Mouse (Mus musculus): ENCODE results near the gene Pwp2.

Pwp2 gene

DNA sequence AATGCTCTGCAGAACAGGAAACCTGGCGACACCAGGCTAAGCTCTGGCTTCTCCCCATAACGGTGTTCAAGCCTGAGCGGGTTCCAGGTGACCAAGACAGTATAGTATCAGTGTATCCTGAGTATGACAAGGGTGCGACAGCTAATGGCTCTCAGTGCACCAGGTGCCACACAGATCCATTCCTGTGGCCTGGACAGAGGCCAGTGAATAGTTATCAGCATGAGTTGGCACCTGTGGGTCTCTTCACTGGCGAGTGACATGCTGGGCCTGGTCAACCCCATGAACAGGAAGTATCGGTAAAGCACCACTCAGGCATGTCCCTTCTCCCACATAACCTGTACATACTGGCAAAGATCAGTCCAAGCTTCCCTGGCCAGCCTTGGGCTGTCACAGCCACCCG is 13.9 kb downstream of the Pwp2 start:
- in situ Hi-C loops (cut with MboI, MseI), result no loop called here

GRCm38 (mm10) chr10:78170445-78170844 is 14.5 kb downstream of the Pwp2 start:
- in situ Hi-C loops (cut with MboI, MseI), result no loop called here

- in situ Hi-C loops (cut with MboI, MseI), result loop anchor here in 1 of 2 experiments (10.0 kb wide), 1 partner anchor 565 kb away; the partner anchor contains the start of genes Gm49325 and Sumo3
Measured at GRCm38 (mm10) chr10:78169281-78170042, 15.5 kb downstream of the Pwp2 start, which contains the start of gene D10Jhu81e. TSS of gene D10Jhu81e (minus strand) at chr10:78169782.

DNA sequence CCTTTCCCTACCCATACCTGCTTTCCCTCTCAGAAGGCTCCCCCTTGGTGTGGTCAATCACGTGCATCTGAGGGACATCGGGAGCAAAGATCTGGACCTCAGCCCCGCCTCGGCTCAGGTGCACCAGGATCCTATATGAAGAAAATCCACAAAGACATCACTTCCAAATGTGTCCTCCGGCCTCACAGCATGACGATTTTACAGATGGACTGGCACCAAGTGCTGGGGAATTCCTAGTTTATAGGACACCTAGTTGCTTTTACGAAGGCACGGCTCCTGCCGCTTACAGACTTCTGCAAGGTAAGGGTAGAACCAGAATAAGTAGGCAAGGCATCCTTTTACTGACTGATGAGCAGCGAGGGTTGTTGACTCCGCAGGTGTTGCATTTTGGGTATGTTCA is 16.2 kb downstream of the Pwp2 start:
- in situ Hi-C loops (cut with MboI, MseI), result loop anchor here in 1 of 2 experiments (10.0 kb wide), 1 partner anchor 564 kb away; the partner anchor contains the start of genes Gm49325 and Sumo3

DNA sequence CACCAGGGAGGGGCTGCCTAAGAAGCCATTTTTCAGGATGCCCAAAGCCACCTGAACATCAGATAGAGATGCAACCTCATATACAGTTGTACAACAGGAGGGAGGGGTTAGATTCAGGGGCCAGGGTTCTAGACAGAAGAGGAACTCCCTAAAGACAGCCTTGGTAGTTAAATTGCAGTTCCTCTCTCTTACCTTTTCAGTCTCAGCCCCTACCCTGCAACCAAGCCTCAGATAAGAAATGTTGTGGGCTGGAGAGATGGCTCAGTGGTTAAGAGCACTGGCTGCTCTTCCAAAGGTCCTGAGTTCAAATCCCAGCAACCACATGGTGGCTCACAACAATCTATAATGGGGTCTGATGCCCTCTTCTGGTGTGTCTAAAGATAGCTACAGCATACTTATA is 17.2 kb downstream of the Pwp2 start:
- in situ Hi-C loops (cut with MboI, MseI), result loop anchor here in 1 of 2 experiments (10.0 kb wide), 1 partner anchor 563 kb away; the partner anchor contains the start of genes Gm49325 and Sumo3

GRCm38 (mm10) chr10:78167333-78167732 is 17.6 kb downstream of the Pwp2 start:
- in situ Hi-C loops (cut with MboI, MseI), result loop anchor here in 1 of 2 experiments (10.0 kb wide), 1 partner anchor 563 kb away; the partner anchor contains the start of genes Gm49325 and Sumo3

DNA sequence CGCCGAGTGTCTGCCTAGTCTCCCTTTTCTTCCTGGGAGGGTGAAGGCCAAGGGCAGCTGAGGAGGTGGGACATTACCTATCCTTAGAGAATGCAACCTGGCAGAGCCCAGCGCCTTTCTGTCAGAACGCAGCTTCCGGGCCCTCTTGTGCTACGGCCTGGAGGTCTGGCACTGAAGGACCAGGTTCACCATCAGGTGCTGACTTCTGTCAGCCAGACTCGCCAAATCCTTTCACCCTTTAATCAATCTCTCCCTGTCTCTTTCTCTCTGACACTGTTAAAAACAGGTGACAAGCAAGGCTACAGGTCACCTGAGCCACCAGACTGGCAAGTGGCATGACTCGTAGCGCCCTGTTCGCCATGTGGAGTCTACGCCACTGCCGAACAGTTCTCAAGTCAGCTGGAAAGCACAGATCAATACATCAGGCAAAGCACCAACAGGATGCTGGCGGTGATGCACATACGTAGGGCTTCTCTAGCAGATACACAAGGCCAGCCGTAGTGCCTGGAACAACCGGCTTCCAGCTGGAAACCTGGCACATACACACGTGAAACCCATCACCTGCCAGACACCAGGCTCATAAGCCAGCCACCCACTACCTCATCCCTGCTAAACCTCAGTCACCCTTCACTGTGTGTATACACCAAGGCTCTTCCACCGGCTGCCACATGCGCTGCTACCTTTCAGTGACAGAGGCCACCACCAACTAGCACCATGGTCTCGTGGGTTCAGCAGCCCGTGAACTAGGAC is 19.5 kb downstream of the Pwp2 start:
- in situ Hi-C loops (cut with MboI, MseI), result loop anchor here in 1 of 2 experiments (10.0 kb wide), 1 partner anchor 561 kb away; the partner anchor contains the start of genes Gm49325 and Sumo3

- in situ Hi-C loops (cut with MboI, MseI), result loop anchor here (5.0 to 10.0 kb wide), 3 partner anchors 132 to 560 kb away; partner anchors contain the start of genes Gm49325 (in 1 of the 2) and Sumo3 (in 1 of the 2)
Measured at GRCm38 (mm10) chr10:78164786-78165185, 20.2 kb downstream of the Pwp2 start.

DNA sequence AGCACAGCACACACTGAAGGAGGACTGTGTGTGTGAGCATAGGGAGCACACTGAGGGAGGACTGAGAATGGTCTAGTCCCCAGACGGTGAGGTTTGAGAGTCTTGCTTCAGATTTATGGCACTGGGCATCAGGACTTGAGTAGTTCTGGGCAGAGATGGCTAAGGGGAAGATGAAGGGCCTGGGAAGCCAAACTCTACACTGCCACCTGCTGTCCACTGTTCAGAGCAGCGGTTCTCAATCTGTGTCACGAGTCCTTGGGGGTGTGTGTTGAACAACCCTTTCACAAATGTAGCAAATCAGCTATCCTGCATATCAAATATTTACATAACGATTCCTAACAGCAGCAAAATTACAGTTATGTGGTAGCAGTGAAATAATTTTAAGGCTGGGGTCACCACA is 21.0 kb downstream of the Pwp2 start:
- in situ Hi-C loops (cut with MboI, MseI), result loop anchor here (5.0 to 10.0 kb wide), 3 partner anchors 132 to 559 kb away; partner anchors contain the start of genes Gm49325 (in 1 of the 2) and Sumo3 (in 1 of the 2)

- in situ Hi-C loops (cut with MboI, MseI), result loop anchor here (5.0 to 10.0 kb wide), 3 partner anchors 131 to 558 kb away; partner anchors contain the start of genes Gm49325 (in 1 of the 2) and Sumo3 (in 1 of the 2)
Measured at GRCm38 (mm10) chr10:78163241-78163640, 21.7 kb downstream of the Pwp2 start.

- in situ Hi-C loops (cut with MboI, MseI), result loop anchor here (5.0 to 10.0 kb wide), 3 partner anchors 130 to 558 kb away; partner anchors contain the start of genes Gm49325 (in 1 of the 2) and Sumo3 (in 1 of the 2)
Measured at GRCm38 (mm10) chr10:78162646-78163045, 22.3 kb downstream of the Pwp2 start.

DNA sequence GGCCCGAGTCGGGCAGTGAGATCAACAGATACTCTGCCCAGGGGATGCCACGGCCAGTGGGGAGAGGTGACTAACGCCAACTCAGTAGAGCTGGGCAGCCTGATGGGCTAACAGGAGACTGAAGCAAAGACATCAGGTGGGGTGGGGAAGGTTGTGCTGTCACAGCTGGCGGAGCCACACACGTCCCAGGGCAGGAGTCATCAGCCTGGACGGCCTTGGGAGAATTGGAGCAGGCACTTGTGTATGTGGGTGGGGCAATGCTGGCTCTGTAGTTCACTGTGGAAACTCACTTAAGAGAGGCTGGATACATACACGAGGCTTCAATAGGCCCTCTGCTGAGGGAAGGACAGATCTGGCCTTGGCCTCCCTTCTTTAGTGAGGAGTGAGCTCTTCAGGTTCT is 23.9 kb downstream of the Pwp2 start:
- in situ Hi-C loops (cut with MboI, MseI), result loop anchor here (5.0 to 10.0 kb wide), 3 partner anchors 129 to 556 kb away; partner anchors contain the start of genes Gm49325 (in 1 of the 2) and Sumo3 (in 1 of the 2)

DNA sequence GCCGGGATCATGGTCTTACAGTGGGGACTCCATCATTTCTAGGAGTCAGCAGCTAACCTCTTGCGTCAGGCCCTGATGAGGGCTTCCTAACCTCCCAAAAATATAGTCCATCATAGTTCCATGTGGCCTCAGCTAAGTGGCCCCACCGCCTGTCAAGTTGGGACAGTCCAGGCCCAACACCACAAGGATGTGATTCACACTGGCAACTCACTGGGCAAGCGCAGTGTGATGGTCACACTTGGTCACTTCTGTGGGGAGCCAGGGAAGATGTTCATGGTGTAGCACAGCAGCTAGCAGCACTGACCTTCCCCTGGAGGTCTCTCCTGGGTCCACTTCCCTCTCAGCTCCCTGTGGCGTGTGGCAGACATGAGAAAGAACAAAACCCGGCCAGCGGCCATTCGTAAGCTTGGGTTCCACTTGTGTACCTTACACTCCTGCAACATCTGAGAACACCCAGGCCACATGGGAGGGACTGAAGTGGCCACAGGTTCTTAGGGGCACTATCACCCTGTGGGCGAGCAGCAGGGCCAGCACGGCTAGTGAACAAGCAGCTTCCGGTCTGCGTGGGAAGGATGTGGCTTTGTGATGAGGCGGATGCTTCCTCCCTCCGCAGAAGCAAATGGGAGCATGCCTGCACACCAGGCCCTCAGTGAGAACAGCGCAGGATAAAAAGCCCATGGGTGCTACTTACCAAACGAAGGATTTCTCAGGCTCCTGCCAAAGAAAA is 24.4 kb downstream of the Pwp2 start:
- in situ Hi-C loops (cut with MboI, MseI), result loop anchor here (5.0 to 10.0 kb wide), 3 partner anchors 128 to 556 kb away; partner anchors contain the start of genes Gm49325 (in 1 of the 2) and Sumo3 (in 1 of the 2)

GRCm38 (mm10) chr10:78159906-78160305 is 25.0 kb downstream of the Pwp2 start:
- in situ Hi-C loops (cut with MboI, MseI), result loop anchor here (5.0 to 10.0 kb wide), 3 partner anchors 128 to 555 kb away; partner anchors contain the start of genes Gm49325 (in 1 of the 2) and Sumo3 (in 1 of the 2)

DNA sequence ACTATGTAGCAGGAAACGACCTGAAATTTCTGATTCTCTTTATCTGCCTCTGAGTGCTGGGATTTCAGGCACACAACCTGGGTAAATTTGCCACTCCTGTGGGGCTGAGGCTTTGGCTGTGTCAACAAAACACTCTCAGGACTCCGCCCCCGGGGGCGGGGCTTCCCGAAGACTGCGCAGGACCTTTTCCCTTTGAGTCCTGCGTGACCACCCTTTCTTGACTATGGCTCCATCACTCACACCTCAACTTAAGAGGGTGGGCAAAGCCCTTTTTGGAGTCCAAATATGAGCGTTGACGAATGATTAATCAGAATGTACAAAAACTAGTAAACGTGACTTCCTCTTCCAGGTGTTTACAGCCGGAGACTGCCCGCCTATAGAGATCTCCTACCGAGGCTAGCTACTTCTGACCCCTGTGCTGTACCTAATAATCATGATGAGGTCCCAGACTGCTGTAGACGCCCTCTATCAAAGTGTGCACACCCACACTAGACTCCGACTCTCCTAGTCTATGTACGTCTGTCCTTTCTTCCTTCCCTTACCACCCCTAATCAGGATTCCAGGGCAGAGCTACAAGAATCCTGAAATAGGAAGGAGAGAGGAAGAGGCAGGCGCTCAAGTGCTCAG is 25.6 kb downstream of the Pwp2 start:
- in situ Hi-C loops (cut with MboI, MseI), result no loop called here

DNA sequence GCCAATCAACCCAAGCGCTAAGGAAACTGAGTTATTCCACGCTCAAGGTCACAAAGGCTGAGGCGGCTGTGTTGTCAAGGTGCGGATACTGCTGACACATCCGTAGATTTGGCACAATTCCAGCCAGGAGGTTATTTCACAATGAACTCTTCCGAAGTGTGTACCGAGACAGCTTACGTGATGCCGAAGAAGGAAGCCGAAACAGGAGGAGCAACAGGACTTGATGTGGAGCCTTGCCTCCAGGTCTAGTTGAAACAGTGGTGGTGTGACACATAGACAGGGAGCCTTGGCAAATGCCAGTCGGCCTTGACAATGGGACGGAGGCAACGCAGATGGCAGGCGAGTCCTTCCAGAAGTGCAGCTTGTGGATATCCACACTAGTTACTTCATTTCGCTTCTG is 26.9 kb downstream of the Pwp2 start:
- in situ Hi-C loops (cut with MboI, MseI), result no loop called here

DNA sequence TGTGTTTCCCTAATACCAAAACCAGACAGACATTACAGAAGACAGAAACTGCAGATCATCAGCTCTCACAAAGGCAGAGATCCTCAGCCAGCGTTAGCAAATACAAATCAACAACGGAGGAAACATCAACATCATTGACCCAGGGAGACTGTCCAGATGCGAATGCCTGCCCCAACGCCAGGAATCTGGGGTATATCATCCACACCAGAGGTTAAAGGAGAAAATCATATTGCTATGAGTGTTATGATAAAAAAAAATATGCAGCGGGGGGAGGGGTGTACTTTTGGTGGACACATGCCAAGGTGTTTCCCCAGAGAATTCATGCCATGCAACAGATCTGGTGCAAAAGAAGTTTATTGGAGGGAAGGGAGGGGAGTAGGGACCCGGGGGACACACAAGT is 28.0 kb downstream of the Pwp2 start:
- in situ Hi-C loops (cut with MboI, MseI), result no loop called here

DNA sequence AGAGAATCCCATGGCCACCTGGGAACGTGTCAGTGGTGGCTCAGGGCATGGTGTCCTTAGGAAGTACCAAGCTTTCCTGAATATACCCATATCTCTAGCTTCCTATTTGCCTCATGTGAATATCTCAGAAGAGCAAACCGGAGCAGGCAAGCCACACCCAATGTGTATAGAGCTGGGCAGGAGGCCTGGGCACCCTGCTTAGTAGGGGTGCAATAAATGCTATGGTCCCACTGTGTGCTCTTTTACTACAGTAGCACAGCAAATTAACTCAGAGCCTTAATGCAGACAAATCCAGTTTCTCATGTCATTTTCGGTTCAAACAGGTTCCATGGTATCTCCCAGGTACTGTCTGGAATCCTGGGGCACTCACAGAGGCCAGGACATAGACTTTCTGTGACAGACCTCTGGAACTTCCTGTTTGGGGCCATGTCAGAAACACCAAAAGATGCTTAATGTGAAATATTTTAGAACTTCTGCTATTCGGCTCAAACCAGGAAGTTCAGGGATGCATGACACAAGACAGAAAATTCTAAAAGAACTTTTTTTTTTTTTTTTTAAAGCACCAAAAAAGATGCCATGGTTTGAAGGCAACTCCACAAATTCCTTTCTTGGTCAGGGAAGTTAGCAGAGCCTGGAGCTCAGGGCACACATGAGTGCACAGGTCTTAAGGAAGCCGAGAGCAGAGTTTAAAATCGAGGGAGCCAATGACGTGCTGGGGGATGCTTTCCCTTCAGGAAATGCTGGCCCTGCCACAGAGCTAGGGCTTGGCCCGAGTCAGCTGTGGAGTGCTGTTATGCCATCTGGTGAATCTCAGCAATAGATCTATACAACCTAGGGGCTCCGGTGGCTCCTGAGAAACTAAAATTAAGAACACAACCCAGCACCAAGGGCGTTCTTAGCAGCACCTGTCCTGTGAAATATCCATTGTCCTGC is 35.8 kb downstream of the Pwp2 start:
- in situ Hi-C loops (cut with MboI, MseI), result no loop called here

DNA sequence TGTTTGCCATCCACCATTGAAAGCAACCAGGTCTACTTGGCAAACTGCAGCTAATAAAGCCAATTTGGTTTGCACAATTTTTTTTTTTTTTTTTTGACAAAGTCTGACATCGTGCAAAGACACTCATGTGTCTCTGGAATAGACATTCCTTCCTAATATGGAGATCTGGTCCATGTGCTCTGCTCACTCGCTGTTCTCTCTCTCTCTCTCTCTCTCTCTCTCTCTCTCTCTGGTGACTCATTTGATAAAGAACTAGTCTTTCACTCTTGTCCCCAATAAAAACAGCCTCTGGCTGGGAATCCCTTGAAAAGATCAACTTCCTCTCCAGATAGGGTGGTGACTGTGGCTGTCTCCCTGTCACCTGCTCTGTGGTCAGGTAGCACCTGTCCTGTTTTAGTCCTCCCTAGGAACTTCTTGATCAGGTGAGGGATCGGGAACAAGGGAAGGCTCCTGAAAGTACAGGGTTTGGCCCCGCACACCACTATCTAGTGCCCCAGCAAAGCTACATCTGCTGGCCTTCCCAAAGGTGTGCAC is 37.0 kb downstream of the Pwp2 start:
- in situ Hi-C loops (cut with MboI, MseI), result no loop called here
